Mouse (Mus musculus): ENCODE data around the gene Yipf3. TPM values are rescaled to one million over a fixed set of nuclear protein-coding genes. Genes with fewer than 3 reads are reported as not detected.

Yipf3 gene
- polyA plus RNA-seq, 1 experiment: not detected

- whole genome bisulfite sequencing: 32% methylated on average over 14 of the region's 14 CpGs
- TF ChIP-seq CTCF (IDR thresholded peaks at IDR 0.05; ENCODE audit: insufficient read depth, low read depth, low read length): no peak
- TF ChIP-seq POLR2A (IDR thresholded peaks at IDR 0.05; ENCODE audit: insufficient read depth, low read depth, low read length): no peak
- no peak overlapping the region for H3K27ac ChIP-seq (ENCODE audit: insufficient read depth, low read depth, low read length)
- 0 out of 2 replicates have a peak overlapping the region, but pooled peaks have one; percentile 70 for H3K4me3 ChIP-seq (ENCODE audit: insufficient read depth, low read depth, low read length)
- H3K4me1 ChIP-seq (ENCODE audit: control insufficient read depth, insufficient read depth, low read length): peaks cover 26% of the 10 kb centered on the region
These were observed 4.9 kb downstream of the Yipf3 start for GRCm38 (mm10) chr17:46252571-46253451.

- TF ChIP-seq POLR2A (IDR thresholded peaks at IDR 0.05; ENCODE audit: insufficient read depth, low read depth, low read length) (peak; percentile 58; the same call in 1 of the 2 replicates), CTCF (IDR thresholded peaks at IDR 0.05; ENCODE audit: insufficient read depth, low read depth, low read length) (no peak)
- Histone ChIP-seq H3K27ac (ENCODE audit: insufficient read depth, low read depth, low read length) (0 out of 2 replicates have a peak within 1 kb of the TSS, but pooled peaks have one; percentile 1), H3K4me3 (ENCODE audit: insufficient read depth, low read depth, low read length) (peak within 1 kb of the TSS; percentile 70), H3K4me1 (ENCODE audit: control insufficient read depth, insufficient read depth, low read length) (peaks cover 25% of the 10 kb centered on the region)
- 1% methylated on average over 48 of the region's 48 CpGs for WGBS
These were observed 5.7 kb downstream of the Yipf3 start, which contains the start of gene Lrrc73 for GRCm38 (mm10) chr17:46253452-46254084. TSS of gene Lrrc73 (plus strand) at chr17:46253531.

GRCm38 (mm10) chr17:46254106-46254505 lies 6.2 kb downstream of the Yipf3 start:
- peak overlapping the region; percentile 70 for H3K4me3 ChIP-seq (ENCODE audit: insufficient read depth, low read depth, low read length)
- under 1% methylated on average over 47 of the region's 54 CpGs for WGBS
- H3K4me1 ChIP-seq (ENCODE audit: control insufficient read depth, insufficient read depth, low read length): peaks cover 20% of the 10 kb centered on the region
- H3K27ac ChIP-seq (ENCODE audit: insufficient read depth, low read depth, low read length): no peak overlapping the region
- TF ChIP-seq CTCF (IDR thresholded peaks at IDR 0.05; ENCODE audit: insufficient read depth, low read depth, low read length) (no peak), POLR2A (IDR thresholded peaks at IDR 0.05; ENCODE audit: insufficient read depth, low read depth, low read length) (no peak)

- 19% methylated on average over 6 of the region's 6 CpGs for WGBS
- no peak for TF ChIP-seq CTCF (IDR thresholded peaks at IDR 0.05; ENCODE audit: insufficient read depth, low read depth, low read length)
- TF ChIP-seq POLR2A (IDR thresholded peaks at IDR 0.05; ENCODE audit: insufficient read depth, low read depth, low read length): no peak
- no peak overlapping the region for H3K27ac ChIP-seq (ENCODE audit: insufficient read depth, low read depth, low read length)
- H3K4me1 ChIP-seq (ENCODE audit: control insufficient read depth, insufficient read depth, low read length): peaks cover 17% of the 10 kb centered on the region
- peak overlapping the region; percentile 70 for H3K4me3 ChIP-seq (ENCODE audit: insufficient read depth, low read depth, low read length)
These were observed 7.3 kb downstream of the Yipf3 start for GRCm38 (mm10) chr17:46255147-46255546.

DNA sequence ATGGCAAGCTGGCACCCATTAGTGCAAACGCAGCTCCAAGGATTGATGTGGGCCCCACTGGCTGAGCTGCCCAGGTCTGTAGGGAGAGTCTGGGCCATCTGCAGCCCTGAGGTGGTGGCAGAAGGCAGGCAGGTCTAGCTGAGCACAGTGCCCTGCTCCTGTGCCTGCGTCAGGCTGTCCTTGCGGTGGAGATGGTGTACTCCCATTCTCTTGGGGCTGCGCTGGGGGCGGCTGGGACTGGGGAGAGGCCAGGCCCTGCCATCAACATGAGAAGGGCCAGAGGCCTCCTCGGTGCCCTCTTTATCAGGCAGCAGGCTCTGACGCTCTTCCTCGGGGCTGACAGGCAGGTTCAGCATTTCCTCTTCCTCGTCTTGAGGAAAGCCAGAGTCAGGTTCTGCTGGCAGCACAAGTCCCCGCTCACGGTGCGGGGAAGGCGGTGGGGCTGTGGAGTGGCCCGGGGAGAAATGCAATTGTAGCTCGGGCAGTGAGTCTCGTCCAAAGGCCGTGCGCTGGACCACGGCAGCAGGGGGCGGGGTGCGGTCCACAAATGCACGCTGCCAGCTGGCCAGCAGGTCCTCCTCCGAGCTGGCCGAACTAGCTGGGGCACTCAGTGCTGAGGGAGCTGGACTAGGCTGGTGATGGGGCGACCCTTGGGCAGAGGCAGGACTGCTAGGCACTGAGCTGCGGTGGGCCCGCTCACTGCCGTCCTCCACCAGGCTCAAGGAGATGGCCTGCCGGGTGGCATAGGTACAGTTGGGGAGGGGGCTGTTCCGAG lies 10.6 kb downstream of the Yipf3 start:
- TF ChIP-seq POLR2A (IDR thresholded peaks at IDR 0.05; ENCODE audit: insufficient read depth, low read depth, low read length) (no peak), CTCF (IDR thresholded peaks at IDR 0.05; ENCODE audit: insufficient read depth, low read depth, low read length) (no peak)
- 81% methylated on average over 30 of the region's 30 CpGs for WGBS

DNA sequence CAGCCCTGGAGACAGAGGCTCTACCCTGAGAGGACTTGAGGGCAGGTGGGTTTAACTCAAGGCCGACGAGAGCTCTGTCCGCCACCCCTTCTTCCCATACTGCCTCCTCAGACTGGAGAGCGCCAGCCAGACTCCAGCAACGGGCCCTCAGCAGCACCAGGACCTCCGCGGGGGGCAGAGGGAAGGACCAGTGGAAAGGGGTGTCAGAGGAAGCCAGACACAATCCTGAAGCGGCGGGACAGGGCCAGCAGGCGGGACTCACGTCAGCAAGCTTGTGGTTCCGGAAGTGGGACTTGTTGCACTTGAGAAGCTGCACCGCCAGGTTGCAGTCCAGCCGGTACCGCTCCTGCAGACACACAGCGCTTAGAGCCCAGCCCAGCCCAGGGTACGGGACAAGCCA lies 11.8 kb downstream of the Yipf3 start:
- 91% methylated on average over 17 of the region's 17 CpGs for WGBS
- Histone ChIP-seq H3K4me3 (ENCODE audit: insufficient read depth, low read depth, low read length) (no peak overlapping the region), H3K27ac (ENCODE audit: insufficient read depth, low read depth, low read length) (no peak overlapping the region), H3K4me1 (ENCODE audit: control insufficient read depth, insufficient read depth, low read length) (peaks cover 9% of the 10 kb centered on the region)
- no peak for TF ChIP-seq CTCF (IDR thresholded peaks at IDR 0.05; ENCODE audit: insufficient read depth, low read depth, low read length)
- TF ChIP-seq POLR2A (IDR thresholded peaks at IDR 0.05; ENCODE audit: insufficient read depth, low read depth, low read length): no peak

More for the DNA sequence above, 10.6 kb downstream of the Yipf3 start:
- Histone ChIP-seq H3K4me3 (ENCODE audit: insufficient read depth, low read depth, low read length) (no peak overlapping the region), H3K27ac (ENCODE audit: insufficient read depth, low read depth, low read length) (no peak overlapping the region), H3K4me1 (ENCODE audit: control insufficient read depth, insufficient read depth, low read length) (peaks cover 13% of the 10 kb centered on the region)

- TF ChIP-seq POLR2A (IDR thresholded peaks at IDR 0.05; ENCODE audit: insufficient read depth, low read depth, low read length): no peak
- no peak for TF ChIP-seq CTCF (IDR thresholded peaks at IDR 0.05; ENCODE audit: insufficient read depth, low read depth, low read length)
- no peak overlapping the region for H3K4me3 ChIP-seq (ENCODE audit: insufficient read depth, low read depth, low read length)
- 88% methylated on average over 5 of the region's 5 CpGs for WGBS
- peaks cover 7% of the 10 kb centered on the region; the same call in 1 of the 2 replicates for H3K4me1 ChIP-seq (ENCODE audit: control insufficient read depth, insufficient read depth, low read length)
- no peak overlapping the region for H3K27ac ChIP-seq (ENCODE audit: insufficient read depth, low read depth, low read length)
These were observed 14.4 kb downstream of the Yipf3 start for GRCm38 (mm10) chr17:46262201-46262694.

- H3K4me3 ChIP-seq (ENCODE audit: insufficient read depth, low read depth, low read length): no peak overlapping the region
- whole genome bisulfite sequencing: 68% methylated on average over 12 of the region's 12 CpGs
- H3K27ac ChIP-seq (ENCODE audit: insufficient read depth, low read depth, low read length): no peak overlapping the region
- TF ChIP-seq CTCF (IDR thresholded peaks at IDR 0.05; ENCODE audit: insufficient read depth, low read depth, low read length) (no peak), POLR2A (IDR thresholded peaks at IDR 0.05; ENCODE audit: insufficient read depth, low read depth, low read length) (no peak)
- peaks cover 16% of the 10 kb centered on the region for H3K4me1 ChIP-seq (ENCODE audit: control insufficient read depth, insufficient read depth, low read length)
These were observed 17.6 kb downstream of the Yipf3 start for GRCm38 (mm10) chr17:46265502-46265901.
